34 mouse cellular contexts compared by ENCODE assay signal in genomic region chr6:34927594-34927993, GRCm38 (mm10). TPM values are rescaled to one million over a fixed set of nuclear protein-coding genes. Genes with fewer than 3 reads are reported as not detected.
"Had no signal": no experiment of that assay in that cellular context is flagged by ENCODE, and none has a peak within 500 bp of the region (broad histone marks: within the 10 kb centered on the region; RNA-seq: fewer than 3 reads in every experiment).

No protein-coding gene starts in this region.

- H3K27ac ChIP-seq: heart, adult 2 months; heart, embryonic 10.5 days; hindbrain, embryonic 13.5 days; hindbrain, embryonic 15.5 days; hindbrain, postnatal 0 days; kidney, postnatal 0 days; limb, embryonic 13.5 days; limb, embryonic 15.5 days; liver, embryonic 12.5 days; liver, embryonic 14.5 days had no signal

- H3K4me3 ChIP-seq: heart, adult 2 months; heart, embryonic 10.5 days; heart, embryonic 12.5 days; hindbrain, embryonic 13.5 days; hindbrain, embryonic 15.5 days; limb, embryonic 13.5 days; limb, embryonic 15.5 days; liver, embryonic 12.5 days had no signal

- H3K4me2 ChIP-seq: heart, embryonic 12.5 days; hindbrain, embryonic 13.5 days; hindbrain, embryonic 15.5 days; limb, embryonic 13.5 days; limb, embryonic 15.5 days; liver, embryonic 12.5 days had no signal

- H3K36me3 ChIP-seq: heart, embryonic 10.5 days; heart, embryonic 12.5 days; hindbrain, embryonic 13.5 days; hindbrain, embryonic 15.5 days; limb, embryonic 13.5 days; limb, embryonic 15.5 days; liver, embryonic 12.5 days had no signal

- H3K9ac ChIP-seq: heart, embryonic 12.5 days; hindbrain, embryonic 13.5 days; hindbrain, embryonic 15.5 days; limb, embryonic 13.5 days; limb, embryonic 15.5 days; liver, embryonic 12.5 days; liver, embryonic 14.5 days had no signal

- H3K27me3 ChIP-seq: heart, embryonic 12.5 days; hindbrain, embryonic 13.5 days; hindbrain, embryonic 15.5 days; limb, embryonic 13.5 days; limb, embryonic 15.5 days; liver, embryonic 12.5 days had no signal

- H3K9me3 ChIP-seq: heart, embryonic 10.5 days; heart, embryonic 12.5 days; hindbrain, embryonic 13.5 days; hindbrain, embryonic 15.5 days; limb, embryonic 13.5 days; limb, embryonic 15.5 days; liver, embryonic 12.5 days had no signal

- H3K4me1 ChIP-seq: heart, embryonic 10.5 days; heart, embryonic 12.5 days; hindbrain, embryonic 13.5 days; hindbrain, embryonic 15.5 days; limb, embryonic 15.5 days; liver, embryonic 12.5 days had no signal

RNA-seq across cellular contexts. Expression of gene Stra8, which starts 7.6 kb away (rescaled TPM):
- total RNA-seq: gastrocnemius, adult 18-20 months; gastrocnemius, adult 8-10 months; gastrocnemius, postnatal 14 days; gastrocnemius, postnatal 36 days; heart, adult 2 months; heart, postnatal 14 days; heart, postnatal 36 days; hematopoietic stem cell, adult 5-6 weeks; hindbrain, postnatal 0 days; layer of hippocampus, adult 18-20 months; layer of hippocampus, adult 8-10 months; layer of hippocampus, postnatal 14 days; layer of hippocampus, postnatal 36 days; left cerebral cortex, adult 18-20 months; left cerebral cortex, adult 8-10 months; left cerebral cortex, postnatal 10 days; left cerebral cortex, postnatal 25 days; left cerebral cortex, postnatal 4 days; liver, adult 2 months had no signal
- polyA plus RNA-seq: gonadal fat pad, adult 2 months; heart, adult 2 months; heart, embryonic 10.5 days; heart, embryonic 12.5 days; heart, embryonic 14.5 days; hindbrain, embryonic 11.5 days; hindbrain, embryonic 13.5 days; hindbrain, embryonic 15.5 days; hindbrain, postnatal 0 days; intestine, embryonic 14.5 days; kidney, adult 2 months; kidney, postnatal 0 days; limb, embryonic 11.5 days; limb, embryonic 13.5 days; limb, embryonic 15.5 days; liver, adult 2 months; liver, embryonic 12.5 days; liver, embryonic 14.5 days had no signal
